Mouse (Mus musculus): Measurements from ENCODE around the gene Osgin1. TPM values are rescaled to one million over a fixed set of nuclear protein-coding genes. Genes with fewer than 3 reads are reported as not detected.

Osgin1 gene
- polyA plus RNA-seq, 1 experiment from 2014 or later: 0.47 TPM

- Histone ChIP-seq H3K4me1 (ENCODE audit: control insufficient read depth in 2 of 2, insufficient read depth in 2 of 2, low read length in 2 of 2) (peaks cover 4 to 7% of the 10 kb centered on the region in 2 experiments; a peak in 3 of 4 replicates), H3K27me3 (ENCODE audit: control insufficient read depth, insufficient read depth, low read length) (no peaks in the 10 kb centered on the region), H3K36me3 (ENCODE audit: control insufficient read depth, insufficient read depth, low read length) (no peaks in the 10 kb centered on the region), H3K4me2 (ENCODE audit: low read length) (no peak overlapping the region), H3K27ac (replicated peaks in 1 of 2; ENCODE audit: control insufficient read depth in 1 of 2, insufficient read depth in 1 of 2, low read depth in 2 of 2, low read length in 2 of 2) (no peak overlapping the region), H3K9me3 (ENCODE audit: control insufficient read depth, low read length) (no peaks in the 10 kb centered on the region), H3K9ac (ENCODE audit: low read length) (no peak overlapping the region), H3K4me3 (ENCODE audit: control insufficient read depth in 1 of 2, insufficient read depth in 1 of 2, low read depth in 1 of 2, low read length in 2 of 2) (no peak overlapping the region)
- 76% methylated on average over 3 of the region's 3 CpGs for WGBS
- ATAC-seq (ENCODE audit: insufficient number of reproducible peaks, insufficient read depth, low FRiP score, low read depth): no peak
These were observed 4.4 kb upstream of the Osgin1 start for GRCm38 (mm10) chr8:119429552-119429951.

- no peak overlapping the region for H3K27ac ChIP-seq (replicated peaks in 1 of 2; ENCODE audit: control insufficient read depth in 1 of 2, insufficient read depth in 1 of 2, low read depth in 2 of 2, low read length in 2 of 2)
- H3K9ac ChIP-seq (ENCODE audit: low read length): no peak overlapping the region
These were observed 3.7 kb upstream of the Osgin1 start for GRCm38 (mm10) chr8:119430250-119430649.

GRCm38 (mm10) chr8:119430690-119431089 is 3.2 kb upstream of the Osgin1 start:
- 54% methylated on average over 7 of the region's 7 CpGs for WGBS
- no peak overlapping the region for H3K9ac ChIP-seq (ENCODE audit: low read length)
- no peaks in the 10 kb centered on the region for H3K9me3 ChIP-seq (ENCODE audit: control insufficient read depth, low read length)
- H3K4me1 ChIP-seq (ENCODE audit: control insufficient read depth in 2 of 2, insufficient read depth in 2 of 2, low read length in 2 of 2): peaks cover 4% of the 10 kb centered on the region in 2 experiments; a peak in 3 of 4 replicates
- no peak overlapping the region for H3K4me2 ChIP-seq (ENCODE audit: low read length)
- H3K27me3 ChIP-seq (ENCODE audit: control insufficient read depth, insufficient read depth, low read length): no peaks in the 10 kb centered on the region
- no peaks in the 10 kb centered on the region for H3K36me3 ChIP-seq (ENCODE audit: control insufficient read depth, insufficient read depth, low read length)
- H3K27ac ChIP-seq (replicated peaks in 1 of 2; ENCODE audit: control insufficient read depth in 1 of 2, insufficient read depth in 1 of 2, low read depth in 2 of 2, low read length in 2 of 2): no peak overlapping the region
- ATAC-seq (ENCODE audit: insufficient number of reproducible peaks, insufficient read depth, low FRiP score, low read depth): no peak
- no peak overlapping the region for H3K4me3 ChIP-seq (ENCODE audit: control insufficient read depth in 1 of 2, insufficient read depth in 1 of 2, low read depth in 1 of 2, low read length in 2 of 2)

More at GRCm38 (mm10) chr8:119430250-119430649, 3.7 kb upstream of the Osgin1 start:
- WGBS: 77% methylated on average over 8 of the region's 8 CpGs
- Histone ChIP-seq H3K4me3 (ENCODE audit: control insufficient read depth in 1 of 2, insufficient read depth in 1 of 2, low read depth in 1 of 2, low read length in 2 of 2) (no peak overlapping the region), H3K4me1 (ENCODE audit: control insufficient read depth in 2 of 2, insufficient read depth in 2 of 2, low read length in 2 of 2) (peaks cover 4 to 7% of the 10 kb centered on the region in 2 experiments; a peak in 3 of 4 replicates), H3K36me3 (ENCODE audit: control insufficient read depth, insufficient read depth, low read length) (no peaks in the 10 kb centered on the region), H3K27me3 (ENCODE audit: control insufficient read depth, insufficient read depth, low read length) (no peaks in the 10 kb centered on the region), H3K4me2 (ENCODE audit: low read length) (no peak overlapping the region), H3K9me3 (ENCODE audit: control insufficient read depth, low read length) (no peaks in the 10 kb centered on the region)
- no peak for ATAC-seq (ENCODE audit: insufficient number of reproducible peaks, insufficient read depth, low FRiP score, low read depth)

GRCm38 (mm10) chr8:119432372-119432771 is 1.6 kb upstream of the Osgin1 start:
- no peak overlapping the region for H3K27ac ChIP-seq (replicated peaks in 1 of 2; ENCODE audit: control insufficient read depth in 1 of 2, insufficient read depth in 1 of 2, low read depth in 2 of 2, low read length in 2 of 2)
- peaks cover 8 to 9% of the 10 kb centered on the region in 2 experiments for H3K4me1 ChIP-seq (ENCODE audit: control insufficient read depth in 2 of 2, insufficient read depth in 2 of 2, low read length in 2 of 2)
- no peak overlapping the region for H3K4me3 ChIP-seq (ENCODE audit: control insufficient read depth in 1 of 2, insufficient read depth in 1 of 2, low read depth in 1 of 2, low read length in 2 of 2)
- 59% methylated on average over 3 of the region's 3 CpGs for WGBS
- no peak overlapping the region for H3K4me2 ChIP-seq (ENCODE audit: low read length)
- no peaks in the 10 kb centered on the region for H3K36me3 ChIP-seq (ENCODE audit: control insufficient read depth, insufficient read depth, low read length)
- no peaks in the 10 kb centered on the region for H3K9me3 ChIP-seq (ENCODE audit: control insufficient read depth, low read length)
- H3K9ac ChIP-seq (ENCODE audit: low read length): no peak overlapping the region
- H3K27me3 ChIP-seq (ENCODE audit: control insufficient read depth, insufficient read depth, low read length): no peaks in the 10 kb centered on the region
- ATAC-seq (ENCODE audit: insufficient number of reproducible peaks, insufficient read depth, low FRiP score, low read depth): no peak

- H3K27me3 ChIP-seq (ENCODE audit: control insufficient read depth, insufficient read depth, low read length): no peaks in the 10 kb centered on the region
- no peaks in the 10 kb centered on the region for H3K9me3 ChIP-seq (ENCODE audit: control insufficient read depth, low read length)
- H3K4me3 ChIP-seq (ENCODE audit: control insufficient read depth in 1 of 2, insufficient read depth in 1 of 2, low read depth in 1 of 2, low read length in 2 of 2): no peak overlapping the region
- ATAC-seq (ENCODE audit: insufficient number of reproducible peaks, insufficient read depth, low FRiP score, low read depth): no peak
- H3K4me1 ChIP-seq (ENCODE audit: control insufficient read depth in 2 of 2, insufficient read depth in 2 of 2, low read length in 2 of 2): peaks cover 8 to 10% of the 10 kb centered on the region in 2 experiments
- H3K36me3 ChIP-seq (ENCODE audit: control insufficient read depth, insufficient read depth, low read length): no peaks in the 10 kb centered on the region
- 72% methylated on average over 6 of the region's 6 CpGs for WGBS
- H3K9ac ChIP-seq (ENCODE audit: low read length): no peak overlapping the region
- no peak overlapping the region for H3K4me2 ChIP-seq (ENCODE audit: low read length)
- no peak overlapping the region for H3K27ac ChIP-seq (replicated peaks in 1 of 2; ENCODE audit: control insufficient read depth in 1 of 2, insufficient read depth in 1 of 2, low read depth in 2 of 2, low read length in 2 of 2)
These were observed 645 bp downstream of the Osgin1 start for GRCm38 (mm10) chr8:119434569-119434968.

GRCm38 (mm10) chr8:119435527-119435926 is 1.6 kb downstream of the Osgin1 start:
- ATAC-seq (ENCODE audit: insufficient number of reproducible peaks, insufficient read depth, low FRiP score, low read depth): no peak
- WGBS: 82% methylated on average over 7 of the region's 7 CpGs
- no peak overlapping the region for H3K4me2 ChIP-seq (ENCODE audit: low read length)

GRCm38 (mm10) chr8:119436331-119436730 is 2.4 kb downstream of the Osgin1 start:
- no peaks in the 10 kb centered on the region for H3K36me3 ChIP-seq (ENCODE audit: control insufficient read depth, insufficient read depth, low read length)
- H3K4me2 ChIP-seq (ENCODE audit: low read length): no peak overlapping the region
- H3K9ac ChIP-seq (ENCODE audit: low read length): no peak overlapping the region
- peaks cover 17 to 19% of the 10 kb centered on the region in 2 experiments for H3K4me1 ChIP-seq (ENCODE audit: control insufficient read depth in 2 of 2, insufficient read depth in 2 of 2, low read length in 2 of 2)
- no peak for ATAC-seq (ENCODE audit: insufficient number of reproducible peaks, insufficient read depth, low FRiP score, low read depth)
- H3K9me3 ChIP-seq (ENCODE audit: control insufficient read depth, low read length): no peaks in the 10 kb centered on the region
- WGBS: 84% methylated on average over 10 of the region's 10 CpGs
- no peak overlapping the region for H3K27ac ChIP-seq (replicated peaks in 1 of 2; ENCODE audit: control insufficient read depth in 1 of 2, insufficient read depth in 1 of 2, low read depth in 2 of 2, low read length in 2 of 2)
- H3K4me3 ChIP-seq (ENCODE audit: control insufficient read depth in 1 of 2, insufficient read depth in 1 of 2, low read depth in 1 of 2, low read length in 2 of 2): no peak overlapping the region
- no peaks in the 10 kb centered on the region for H3K27me3 ChIP-seq (ENCODE audit: control insufficient read depth, insufficient read depth, low read length)

More at GRCm38 (mm10) chr8:119435527-119435926, 1.6 kb downstream of the Osgin1 start:
- no peak overlapping the region for H3K27ac ChIP-seq (replicated peaks in 1 of 2; ENCODE audit: control insufficient read depth in 1 of 2, insufficient read depth in 1 of 2, low read depth in 2 of 2, low read length in 2 of 2)
- peaks cover 12 to 15% of the 10 kb centered on the region in 2 experiments for H3K4me1 ChIP-seq (ENCODE audit: control insufficient read depth in 2 of 2, insufficient read depth in 2 of 2, low read length in 2 of 2)
- H3K4me3 ChIP-seq (ENCODE audit: control insufficient read depth in 1 of 2, insufficient read depth in 1 of 2, low read depth in 1 of 2, low read length in 2 of 2): no peak overlapping the region
- no peaks in the 10 kb centered on the region for H3K27me3 ChIP-seq (ENCODE audit: control insufficient read depth, insufficient read depth, low read length)
- no peaks in the 10 kb centered on the region for H3K9me3 ChIP-seq (ENCODE audit: control insufficient read depth, low read length)
- no peak overlapping the region for H3K9ac ChIP-seq (ENCODE audit: low read length)
- H3K36me3 ChIP-seq (ENCODE audit: control insufficient read depth, insufficient read depth, low read length): no peaks in the 10 kb centered on the region

- Histone ChIP-seq H3K36me3 (ENCODE audit: control insufficient read depth, insufficient read depth, low read length) (no peaks in the 10 kb centered on the region), H3K27ac (replicated peaks in 1 of 2; ENCODE audit: control insufficient read depth in 1 of 2, insufficient read depth in 1 of 2, low read depth in 2 of 2, low read length in 2 of 2) (no peak overlapping the region), H3K9me3 (ENCODE audit: control insufficient read depth, low read length) (no peaks in the 10 kb centered on the region), H3K4me2 (ENCODE audit: low read length) (peak overlapping the region; percentile 37), H3K4me1 (ENCODE audit: control insufficient read depth in 2 of 2, insufficient read depth in 2 of 2, low read length in 2 of 2) (peaks cover 17 to 19% of the 10 kb centered on the region in 2 experiments), H3K4me3 (ENCODE audit: control insufficient read depth in 1 of 2, insufficient read depth in 1 of 2, low read depth in 1 of 2, low read length in 2 of 2) (no peak overlapping the region), H3K9ac (ENCODE audit: low read length) (peak overlapping the region; percentile 25; the same call in 1 of the 2 replicates), H3K27me3 (ENCODE audit: control insufficient read depth, insufficient read depth, low read length) (0 out of 2 replicates have a peak, but pooled peaks cover 3% of the 10 kb centered on the region)
- peak; percentile 51 for ATAC-seq (ENCODE audit: insufficient number of reproducible peaks, insufficient read depth, low FRiP score, low read depth)
- 8% methylated on average over 9 of the region's 9 CpGs for WGBS
These were observed 3.0 kb downstream of the Osgin1 start for GRCm38 (mm10) chr8:119436933-119437332.
